Mouse (Mus musculus) liver, embryonic 14.5 days (tissue): Measurements from ENCODE around the gene Akap13. TPM values are rescaled to one million over a fixed set of nuclear protein-coding genes. Genes with fewer than 3 reads are reported as not detected.

ENCODE experiments used
- ATAC-seq: fragments of 200-750 bp; cut with Nextera tagmentation; 2 replicates; pipeline ENCODE4 v1.8.0; 2017; ENCODE audit warnings: moderate number of reproducible peaks, mild to moderate bottlenecking, moderate library complexity; ENCODE audit not compliant: insufficient read depth
- DNase-seq, 3 experiments: peaks; one replicate each; pipeline ENCODE4 v3.0.0-alpha.2; 2012 to 2013; ENCODE audit warnings: low read depth in 3 of 3, low spot score in 3 of 3
- H3K27ac ChIP-seq: fragments of 300-500 bp; sonication (generic); 2 replicates; pipeline ENCODE4 v1.5.1; 2014; ENCODE audit warnings: moderate library complexity, mild to moderate bottlenecking, control low read depth, inconsistent platforms
- H3K27me3 ChIP-seq: fragments of 300-500 bp; sonication (generic); 2 replicates; pipeline ENCODE4 v1.6.1; 2014; ENCODE audit warnings: mild to moderate bottlenecking, low read length, moderate library complexity; ENCODE audit not compliant: control insufficient read depth, insufficient read depth
- H3K36me3 ChIP-seq: fragments of 300-500 bp; sonication (generic); replicated peaks from 2 replicates; pipeline ENCODE4 v1.6.1; 2014; ENCODE audit warnings: low read depth; ENCODE audit not compliant: control insufficient read depth, insufficient read depth
- H3K4me1 ChIP-seq, 2 experiments: fragments of 200-500 bp in 1 of 2; fragments of 300-500 bp in 1 of 2; sonication (generic) in 1 of 2; replicated peaks; 2 replicates each; pipeline ENCODE4 v1.6.1; 2012 to 2014; ENCODE audit warnings: antibody characterized with exemption in 1 of 2, inconsistent platforms in 1 of 2, low read length in 1 of 2; ENCODE audit not compliant: control insufficient read depth in 2 of 2, insufficient read depth in 2 of 2
- H3K4me2 ChIP-seq: fragments of 300-500 bp; sonication (generic); 2 replicates; pipeline ENCODE4 v1.6.1; 2014; ENCODE audit warnings: low read depth, mild to moderate bottlenecking, control low read depth, moderate library complexity
- H3K4me3 ChIP-seq, 2 experiments: fragments of 200-500 bp in 1 of 2; fragments of 300-500 bp in 1 of 2; sonication (generic) in 1 of 2; 2 replicates each; pipeline ENCODE4 v1.5.1; 2012 to 2014; ENCODE audit warnings: low read depth in 2 of 2, low read length in 2 of 2, mild to moderate bottlenecking in 2 of 2, control low read depth in 1 of 2, inconsistent platforms in 1 of 2, moderate library complexity in 1 of 2; ENCODE audit not compliant: insufficient read depth in 1 of 2
- H3K9ac ChIP-seq: fragments of 300-500 bp; sonication (generic); replicated peaks from 2 replicates; pipeline ENCODE4 v1.6.1; 2014; ENCODE audit warnings: mild to moderate bottlenecking, control low read depth, moderate library complexity
- H3K9me3 ChIP-seq: fragments of 300-500 bp; sonication (generic); 2 replicates; pipeline ENCODE4 v1.6.1; 2016; ENCODE audit warnings: low read length, mixed read lengths; ENCODE audit not compliant: control insufficient read depth
- CTCF ChIP-seq: IDR thresholded peaks from 2 replicates; pipeline ENCODE4 v1.5.1; 2016; ENCODE audit warnings: antibody characterized with exemption, low read depth, control low read depth
- EP300 ChIP-seq: IDR thresholded peaks from 2 replicates; pipeline ENCODE4 v1.6.1; 2016; ENCODE audit warnings: antibody characterized with exemption, low read depth
- WGBS: fragments of 180-500 bp; shearing (Covaris S2); extraction: QIAGEN DNeasy Blood & Tissue Kit; methylation state at CpG from one replicate; pipeline ENCODE4 v1.1.7; 2014; ENCODE audit not compliant: insufficient replicate concordance; 5-methylcytosine and 5-hydroxymethylcytosine counted together
- microRNA-seq: library from miRNA; unstranded; fragments of <30 nt; microRNA quantifications from one replicate; pipeline ENCODE4, GENCODE M21; 2016
- polyA plus RNA-seq, 2 experiments: library from polyadenylated mRNA; depleted of rRNA in 1 of 2; stranded (reverse) in 1 of 2; unstranded in 1 of 2; fragments of >200 nt; fragmentation: Nextera tagmentation in 1 of 2; extraction: Ambion mirVana in 1 of 2; gene quantifications; 2 replicates each; pipeline versions ENCODE4 v1.2.1 to v1.2.3; 2012 to 2014

The Akap13 gene
- polyA plus RNA-seq, 2 experiments, result 9.0 to 28.1 TPM

DNA sequence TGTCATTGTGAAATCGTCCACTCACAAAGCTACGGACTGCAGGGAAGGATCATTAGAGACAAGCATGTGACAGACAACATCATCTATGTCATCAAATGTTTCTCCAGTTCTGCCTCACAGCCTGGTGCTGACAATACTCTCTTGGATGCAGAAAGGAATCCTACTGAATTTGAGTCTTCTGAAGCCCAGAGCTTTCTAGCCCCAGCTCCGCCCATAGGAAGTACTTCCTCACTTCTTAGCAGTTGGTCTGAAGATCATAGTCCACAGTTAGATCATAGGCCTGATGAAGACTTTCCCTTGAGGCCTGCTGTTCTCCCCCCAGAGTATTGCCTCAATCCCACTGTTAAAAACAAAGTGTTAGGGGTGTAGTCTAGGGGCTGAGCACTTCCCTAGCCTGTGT is 345.7 kb downstream of the Akap13 start:
- ATAC-seq (no peak), DNase-seq (no peak)
- no peak overlapping the region for H3K4me2 ChIP-seq
- no peak overlapping the region for H3K9ac ChIP-seq
- no peaks in the 10 kb centered on the region for H3K9me3 ChIP-seq
- WGBS, result 83% methylated on average over 3 of the region's 3 CpGs
- H3K27ac ChIP-seq, result no peak overlapping the region
- TF ChIP-seq EP300 (no peak), CTCF (no peak)
- H3K4me3 ChIP-seq, result no peak overlapping the region
- no peaks in the 10 kb centered on the region for H3K36me3 ChIP-seq
- peaks cover 0 to 13% of the 10 kb centered on the region in 2 experiments; a peak in 2 of 4 replicates for H3K4me1 ChIP-seq
- H3K27me3 ChIP-seq, result no peaks in the 10 kb centered on the region

DNA sequence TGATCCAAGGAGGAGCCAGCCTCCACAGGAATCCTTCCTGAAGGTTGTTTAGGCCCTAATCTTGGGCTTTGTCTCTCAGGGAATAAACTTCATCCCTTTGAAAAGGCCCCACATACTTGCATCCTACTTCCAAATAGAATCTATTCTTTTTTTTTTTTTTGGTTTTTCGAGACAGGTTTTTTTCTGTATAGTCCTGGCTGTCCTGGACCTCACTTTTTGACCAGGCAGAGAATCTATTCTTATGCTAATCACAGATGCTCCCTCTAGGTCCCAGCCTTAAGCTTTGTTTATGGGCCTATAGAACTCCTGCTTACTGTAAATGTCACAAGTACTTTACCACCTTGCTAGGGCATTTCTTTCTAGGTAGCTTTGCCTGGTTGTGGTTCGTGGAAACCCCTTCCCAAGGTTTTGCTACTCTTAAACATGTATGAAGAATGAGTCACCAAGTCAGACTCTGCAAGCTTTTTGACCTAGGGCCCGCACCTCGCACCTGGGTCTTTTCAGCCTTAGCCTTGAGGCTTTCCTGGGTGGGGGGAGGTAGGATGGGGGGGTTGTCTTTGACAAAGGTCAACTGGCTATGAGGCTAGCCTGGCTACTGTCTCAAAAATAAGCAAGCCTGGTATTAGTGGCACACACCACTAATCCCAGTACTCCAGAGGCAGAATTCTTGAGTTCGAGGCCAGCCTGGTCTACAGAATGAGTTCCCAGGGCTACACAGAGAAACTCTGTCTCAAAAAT is 346.5 kb downstream of the Akap13 start:
- DNase-seq (no peak), ATAC-seq (no peak)
- H3K9ac ChIP-seq, result no peak overlapping the region
- TF ChIP-seq EP300, result no peak
- no peak for TF ChIP-seq CTCF
- no peak overlapping the region for H3K4me3 ChIP-seq
- WGBS, result 77% methylated on average over 5 of the region's 5 CpGs
- H3K36me3 ChIP-seq, result no peaks in the 10 kb centered on the region
- no peak overlapping the region for H3K27ac ChIP-seq
- no peak overlapping the region for H3K4me2 ChIP-seq
- H3K4me1 ChIP-seq, result peaks cover 0 to 14% of the 10 kb centered on the region in 2 experiments; a peak in 2 of 4 replicates
- H3K9me3 ChIP-seq, result no peaks in the 10 kb centered on the region
- H3K27me3 ChIP-seq, result no peaks in the 10 kb centered on the region

DNA sequence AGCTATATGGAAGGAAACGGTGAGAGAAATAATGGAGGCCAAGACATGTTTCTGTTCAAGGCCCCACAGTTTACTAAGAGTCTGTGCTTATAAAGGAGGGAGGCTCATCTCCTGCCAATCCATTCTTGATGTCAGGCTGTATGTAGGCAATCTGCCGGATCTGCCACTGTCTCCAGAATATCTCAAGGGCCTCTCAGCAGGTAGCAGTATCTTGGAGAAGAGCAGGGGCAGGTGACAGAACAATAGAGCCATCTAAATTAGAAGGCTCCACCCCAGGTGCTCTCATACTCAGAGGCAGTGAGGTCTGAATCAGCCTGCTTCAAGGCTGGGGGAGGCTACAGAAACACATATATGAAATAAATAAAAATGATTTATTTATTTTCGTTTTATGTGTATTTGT is 347.6 kb downstream of the Akap13 start:
- peaks cover 0 to 14% of the 10 kb centered on the region in 2 experiments; a peak in 2 of 4 replicates for H3K4me1 ChIP-seq
- no peaks in the 10 kb centered on the region for H3K9me3 ChIP-seq
- no peak for ATAC-seq
- H3K4me2 ChIP-seq, result no peak overlapping the region
- no peaks in the 10 kb centered on the region for H3K27me3 ChIP-seq
- H3K27ac ChIP-seq, result no peak overlapping the region
- no peaks in the 10 kb centered on the region for H3K36me3 ChIP-seq
- DNase-seq, result no peak
- no peak overlapping the region for H3K4me3 ChIP-seq
- H3K9ac ChIP-seq, result no peak overlapping the region
- no peak for TF ChIP-seq CTCF
- no peak for TF ChIP-seq EP300
- 62% methylated on average over 3 of the region's 3 CpGs for WGBS

Small RNA genes lying within 50 kb of the gene (microRNA-seq; reads per million reads assigned to microRNA genes)
- gene Gm23251, result not detected

Other genes with a start within 250 kb of the Akap13 start
- 0.01 and 0.02 TPM in 2 replicates for gene Sv2b, start 146.3 kb upstream of the Akap13 start, polyA plus RNA-seq (2012; rRNA removed)
- not detected in 2 replicates for gene Sv2b, start 146.3 kb upstream of the Akap13 start, polyA plus RNA-seq (2014; fragmentation: Nextera tagmentation; extraction: Ambion mirVana)